Mouse (Mus musculus) layer of hippocampus, adult 9-10 months (tissue): ENCODE results near the gene Castor1.
A peak's percentile ranks its signal among the peaks of the same experiment; 100 is the strongest.

Experiments used
- DNase-seq: peaks from one replicate; pipeline ENCODE4 v3.0.0; 2022; ENCODE audit warnings: low spot score

Gene Castor1

GRCm38 (mm10) chr11:4206563-4206962 is 11.5 kb upstream of the Castor1 start:
- no peak for DNase-seq

GRCm38 (mm10) chr11:4207655-4208054 is 10.4 kb upstream of the Castor1 start:
- DNase-seq, result no peak

- DNase-seq, result no peak
Observed at GRCm38 (mm10) chr11:4209556-4209955, 8.5 kb upstream of the Castor1 start.

GRCm38 (mm10) chr11:4210786-4211185 is 7.2 kb upstream of the Castor1 start:
- no peak for DNase-seq

- DNase-seq, result no peak
Observed at GRCm38 (mm10) chr11:4213107-4213506, 4.9 kb upstream of the Castor1 start.

GRCm38 (mm10) chr11:4214572-4214971 is 3.5 kb upstream of the Castor1 start:
- DNase-seq, result no peak

- no peak for DNase-seq
Observed at GRCm38 (mm10) chr11:4215061-4215460, 3.0 kb upstream of the Castor1 start.

GRCm38 (mm10) chr11:4216248-4217000 is 1.6 kb upstream of the Castor1 start:
- DNase-seq, result no peak

GRCm38 (mm10) chr11:4218637-4219036 is 612 bp downstream of the Castor1 start:
- DNase-seq, result no peak

- DNase-seq, result peak; percentile 77
Observed at GRCm38 (mm10) chr11:4219317-4219751, 1.3 kb downstream of the Castor1 start.

- DNase-seq, result no peak
Observed at GRCm38 (mm10) chr11:4219908-4220307, 1.9 kb downstream of the Castor1 start.

- peak; percentile 61 for DNase-seq
Observed at GRCm38 (mm10) chr11:4220443-4221400, 2.7 kb downstream of the Castor1 start.

GRCm38 (mm10) chr11:4222046-4222950 is 4.3 kb downstream of the Castor1 start:
- no peak for DNase-seq

- DNase-seq, result no peak
Observed at GRCm38 (mm10) chr11:4223393-4224188, 5.6 kb downstream of the Castor1 start.

- no peak for DNase-seq
Observed at GRCm38 (mm10) chr11:4224223-4224622, 6.2 kb downstream of the Castor1 start.

GRCm38 (mm10) chr11:4226569-4227325 is 8.7 kb downstream of the Castor1 start:
- no peak for DNase-seq

- DNase-seq, result no peak
Observed at GRCm38 (mm10) chr11:4228463-4228862, 10.4 kb downstream of the Castor1 start.

- DNase-seq, result no peak
Observed at GRCm38 (mm10) chr11:4229841-4230240, 11.8 kb downstream of the Castor1 start.

GRCm38 (mm10) chr11:4231435-4231834 is 13.4 kb downstream of the Castor1 start:
- DNase-seq, result no peak

GRCm38 (mm10) chr11:4232644-4233043 is 14.6 kb downstream of the Castor1 start:
- DNase-seq, result no peak
